Mouse (Mus musculus): ENCODE data around the gene Usp31. TPM values are rescaled to one million over a fixed set of nuclear protein-coding genes. Genes with fewer than 3 reads are reported as not detected.
A peak's percentile ranks its signal among the peaks of the same experiment; 100 is the strongest.

Usp31 gene
- total RNA-seq (2012; rRNA removed): 14.3 and 14.4 TPM in 2 replicates
- polyA plus RNA-seq (2012; ENCODE audit: insufficient read depth in 1 of 2, insufficient read length in 2 of 2, low read depth in 1 of 2, low replicate concordance in 2 of 2, missing spikeins in 1 of 2): 10 to 100 TPM in 1 of 2 experiments, not detected in 1; 14.7 TPM

DNA sequence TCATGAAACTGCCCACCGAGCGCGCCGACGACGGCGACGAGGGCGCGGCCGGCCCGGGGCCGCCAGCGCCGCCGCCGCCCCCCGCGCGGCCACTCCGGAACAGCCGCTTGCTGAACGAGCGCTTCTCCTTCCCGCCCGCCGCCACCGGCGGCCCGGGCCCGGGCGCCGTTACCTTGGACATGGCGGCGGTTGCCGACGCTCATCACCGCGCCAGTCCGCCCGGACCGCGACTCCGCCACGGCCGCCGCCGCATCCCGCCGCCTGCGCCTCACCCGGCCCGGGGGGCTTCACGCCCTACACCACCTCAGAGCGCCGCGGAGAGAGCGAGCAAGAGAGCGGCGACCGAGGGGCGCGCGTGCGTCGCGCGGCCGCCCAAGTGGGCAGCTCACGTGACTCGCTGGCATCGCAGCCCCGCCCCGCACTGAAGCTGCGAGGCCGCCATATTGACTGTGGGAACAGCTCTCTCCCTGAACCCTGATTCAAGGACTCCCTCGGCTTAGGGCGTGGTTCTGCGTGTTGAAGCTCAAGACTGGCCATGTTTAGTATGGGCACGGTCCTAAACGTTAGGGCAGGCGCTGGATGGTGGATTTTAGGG lies at the start of gene Usp31:
TSS of gene Usp31 (minus strand) at position 181 of the 595 bp plus-strand sequence.
- peak within 1 kb of the TSS; percentile 92 for H3K9ac ChIP-seq (ENCODE audit: control insufficient read depth, low read depth, low read length, poor library complexity, severe bottlenecking)
- peak; percentile 97 for DNase-seq (ENCODE audit: low read depth, low spot score)
- H3K4me1 ChIP-seq (ENCODE audit: control insufficient read depth in 1 of 2, insufficient read depth in 2 of 2, low read length in 2 of 2): peaks cover 8 to 30% of the 10 kb centered on the region in 2 experiments
- peaks cover 0 to 10% of the 10 kb centered on the region in 2 experiments; a peak in 2 of 4 replicates for H3K27me3 ChIP-seq (ENCODE audit: control insufficient read depth in 1 of 2, insufficient read depth in 2 of 2, low read length in 2 of 2)
- peaks cover 3 to 36% of the 10 kb centered on the region in 2 experiments; a peak in 3 of 4 replicates for H3K36me3 ChIP-seq (ENCODE audit: control insufficient read depth in 1 of 2, insufficient read depth in 2 of 2, low read length in 2 of 2)
- H3K4me3 ChIP-seq (ENCODE audit: control insufficient read depth in 1 of 2, insufficient read depth in 1 of 2, low read depth in 2 of 2, low read length in 2 of 2): peak within 1 kb of the TSS; percentile 74 to 79
- peaks cover 45% of the 10 kb centered on the region for H3K79me2 ChIP-seq (ENCODE audit: control insufficient read depth, insufficient read depth, low read length, poor library complexity)
- no peaks in the 10 kb centered on the region for H3K9me3 ChIP-seq (replicated peaks; ENCODE audit: insufficient read depth, low read length)
- H3K27ac ChIP-seq (ENCODE audit: control insufficient read depth, low read depth, low read length): peak within 1 kb of the TSS; percentile 36
- TF ChIP-seq JUND (IDR thresholded peaks at IDR 0.05; ENCODE audit: low read depth, low read length): no peak
- peak; percentile 90 for TF ChIP-seq MYC (IDR thresholded peaks at IDR 0.05; ENCODE audit: low read depth, low read length)
- peak; percentile 98 for TF ChIP-seq RCOR1 (IDR thresholded peaks at IDR 0.05; ENCODE audit: low read depth, low read length)
- peak; percentile 84; the same call in 1 of the 2 replicates for TF ChIP-seq MAZ (IDR thresholded peaks at IDR 0.05; ENCODE audit: low read depth, low read length)
- peak; percentile 87 for TF ChIP-seq SIN3A (IDR thresholded peaks at IDR 0.05; ENCODE audit: low read length)
- TF ChIP-seq MEF2A (IDR thresholded peaks at IDR 0.05; ENCODE audit: extremely low read depth, insufficient replicate concordance, low read depth, low read length, poor library complexity, severe bottlenecking): no peak
- no peak for TF ChIP-seq GABPA (IDR thresholded peaks at IDR 0.05; ENCODE audit: low read depth, low read length)
- no peak for TF ChIP-seq CHD2 (IDR thresholded peaks at IDR 0.05; ENCODE audit: low read length)
- peak; percentile 80 for TF ChIP-seq NRF1 (IDR thresholded peaks at IDR 0.05; ENCODE audit: insufficient read depth, low read depth, low read length, poor library complexity, severe bottlenecking)
- peak; percentile 81 for TF ChIP-seq NELFE (IDR thresholded peaks at IDR 0.05; ENCODE audit: low read depth, low read length)
- no peak for TF ChIP-seq TAL1 (IDR thresholded peaks at IDR 0.05; ENCODE audit: low read length)
- TF ChIP-seq MAFK (IDR thresholded peaks at IDR 0.05; ENCODE audit: borderline replicate concordance, low read depth, low read length): no peak
- TF ChIP-seq GATA1 (IDR thresholded peaks at IDR 0.05; ENCODE audit: low read depth, low read length): no peak
- no peak for TF ChIP-seq POLR2AphosphoS5 (IDR thresholded peaks at IDR 0.05; ENCODE audit: borderline replicate concordance, low read depth, low read length)
- peak; percentile 92 for TF ChIP-seq BHLHE40 (IDR thresholded peaks at IDR 0.05; ENCODE audit: borderline replicate concordance, low read depth, low read length)
- no peak for TF ChIP-seq EP300 (IDR thresholded peaks at IDR 0.05; ENCODE audit: low read depth in 1 of 2, low read length in 2 of 2)
- no peak for TF ChIP-seq ZKSCAN1 (IDR thresholded peaks at IDR 0.05; ENCODE audit: low read depth, low read length)
- 0 out of 2 replicates have a peak, but pooled peaks have one; percentile 6 for TF ChIP-seq UBTF (IDR thresholded peaks at IDR 0.05; ENCODE audit: borderline replicate concordance, insufficient read depth, low read depth, low read length)
- no peak for TF ChIP-seq ZMIZ1 (IDR thresholded peaks at IDR 0.05; ENCODE audit: low read depth, low read length)
- TF ChIP-seq E2F4 (IDR thresholded peaks at IDR 0.05; ENCODE audit: borderline replicate concordance, low read depth, low read length): no peak
- TF ChIP-seq TBP (IDR thresholded peaks at IDR 0.05; ENCODE audit: low read depth, low read length): peak; percentile 65; the same call in 1 of the 2 replicates
- peak; percentile 74 to 82 for TF ChIP-seq POLR2A (IDR thresholded peaks at IDR 0.05; ENCODE audit: control insufficient read depth in 1 of 2, insufficient read depth in 1 of 2, low read depth in 1 of 2, low read length in 2 of 2, poor library complexity in 1 of 2)
- peak; percentile 41; the same call in 1 of the 2 replicates for TF ChIP-seq ZNF384 (IDR thresholded peaks at IDR 0.05; ENCODE audit: low read depth, low read length)
- TF ChIP-seq ELF1 (IDR thresholded peaks at IDR 0.05; ENCODE audit: low read depth, low read length): no peak
- TF ChIP-seq MXI1 (IDR thresholded peaks at IDR 0.05; ENCODE audit: low read depth, low read length): peak; percentile 87
- no peak for TF ChIP-seq SMC3 (IDR thresholded peaks at IDR 0.05; ENCODE audit: low read depth, low read length)
- no peak for TF ChIP-seq ETS1 (IDR thresholded peaks at IDR 0.05; ENCODE audit: low read depth, low read length)
- peak; percentile 95 for TF ChIP-seq KAT2A (conservative IDR thresholded peaks at IDR 0.05; ENCODE audit: low read depth, low read length)
- peak; percentile 48; the same call in 1 of the 2 replicates for TF ChIP-seq TCF12 (IDR thresholded peaks at IDR 0.05; ENCODE audit: low read depth, low read length)
- no peak for TF ChIP-seq ZC3H11A (IDR thresholded peaks at IDR 0.05; ENCODE audit: low read depth, low read length)
- no peak for TF ChIP-seq MYB (IDR thresholded peaks at IDR 0.05; ENCODE audit: low read depth, low read length)
- TF ChIP-seq POLR2AphosphoS2 (IDR thresholded peaks at IDR 0.05; ENCODE audit: low read length): no peak; the same call in 1 of the 2 replicates
- TF ChIP-seq CTCF (IDR thresholded peaks at IDR 0.05 in 2 of 3, conservative IDR thresholded peaks at IDR 0.05 in 1 of 3; ENCODE audit: control insufficient read depth in 1 of 3, insufficient read depth in 1 of 3, low read depth in 2 of 3, low read length in 3 of 3, poor library complexity in 1 of 3, severe bottlenecking in 1 of 3): no peak
- TF ChIP-seq HCFC1 (IDR thresholded peaks at IDR 0.05; ENCODE audit: low read depth, low read length): peak; percentile 99
- peak; percentile 99 for TF ChIP-seq USF1 (IDR thresholded peaks at IDR 0.05; ENCODE audit: low read depth, low read length)

Data from MEL (cell line).